Mouse (Mus musculus) MEL (cell line): Measurements from ENCODE around the gene Ptk7. TPM values are rescaled to one million over a fixed set of nuclear protein-coding genes. Genes with fewer than 3 reads are reported as not detected.

ENCODE experiments used
- DNase-seq: peaks from one replicate; pipeline ENCODE4 v3.0.0; 2011; ENCODE audit warnings: low read depth, low spot score
- H3K27ac ChIP-seq: 2 replicates; pipeline ENCODE4 v1.5.1; 2012; ENCODE audit warnings: low read depth, mild to moderate bottlenecking, control low read depth, low read length, moderate library complexity; ENCODE audit not compliant: control insufficient read depth
- H3K27me3 ChIP-seq, 2 experiments: fragments of 150-350 bp in 1 of 2; sonication (generic) in 1 of 2; 2 replicates each; pipeline ENCODE4 v1.6.1; 2012; ENCODE audit warnings: low read length in 2 of 2, mild to moderate bottlenecking in 2 of 2, improper control_type of control experiment in 1 of 2, moderate library complexity in 1 of 2; ENCODE audit not compliant: insufficient read depth in 2 of 2, control insufficient read depth in 1 of 2
- H3K36me3 ChIP-seq, 2 experiments: 2 replicates each; pipeline ENCODE4 v1.6.1; 2012 to 2014; ENCODE audit warnings: low read length in 2 of 2, improper control_type of control experiment in 1 of 2, inconsistent platforms in 1 of 2, mild to moderate bottlenecking in 1 of 2; ENCODE audit not compliant: insufficient read depth in 2 of 2, control insufficient read depth in 1 of 2
- H3K4me1 ChIP-seq, 2 experiments: fragments of 150-350 bp in 1 of 2; sonication (generic) in 1 of 2; 2 replicates each; pipeline ENCODE4 v1.6.1; 2012; ENCODE audit warnings: low read length in 2 of 2, improper control_type of control experiment in 1 of 2, mild to moderate bottlenecking in 1 of 2; ENCODE audit not compliant: insufficient read depth in 2 of 2, control insufficient read depth in 1 of 2
- H3K4me3 ChIP-seq, 2 experiments: fragments of 150-350 bp in 1 of 2; sonication (generic) in 1 of 2; 2 replicates each; pipeline ENCODE4 v1.5.1; 2012; ENCODE audit warnings: low read depth in 2 of 2, low read length in 2 of 2, mild to moderate bottlenecking in 2 of 2, moderate library complexity in 2 of 2, control low read depth in 1 of 2, improper control_type of control experiment in 1 of 2; ENCODE audit not compliant: control insufficient read depth in 1 of 2, insufficient read depth in 1 of 2
- H3K79me2 ChIP-seq: 2 replicates; pipeline ENCODE4 v1.6.1; 2012; ENCODE audit warnings: mild to moderate bottlenecking, low read length, moderate library complexity; ENCODE audit not compliant: control insufficient read depth, poor library complexity, insufficient read depth
- H3K9ac ChIP-seq: 2 replicates; pipeline ENCODE4 v1.6.1; 2012; ENCODE audit warnings: low read depth, mild to moderate bottlenecking, control low read depth, low read length, moderate library complexity; ENCODE audit not compliant: control insufficient read depth, poor library complexity, severe bottlenecking
- H3K9me3 ChIP-seq: fragments of 150-350 bp; sonication (generic); replicated peaks from 2 replicates; pipeline ENCODE4 v1.6.1; 2012; ENCODE audit warnings: mild to moderate bottlenecking, low read length, improper control_type of control experiment, moderate library complexity; ENCODE audit not compliant: insufficient read depth
- BHLHE40 ChIP-seq: IDR thresholded peaks from 2 replicates; pipeline ENCODE4 v1.6.1; 2012; ENCODE audit warnings: low read depth, mild to moderate bottlenecking, inconsistent platforms, low read length, improper control_type of control experiment, borderline replicate concordance
- ELF1 ChIP-seq: IDR thresholded peaks from 2 replicates; pipeline ENCODE4 v1.6.1; 2014; ENCODE audit warnings: low read depth, mild to moderate bottlenecking, inconsistent platforms, low read length, improper control_type of control experiment, moderate library complexity
- EP300 ChIP-seq, 2 experiments: IDR thresholded peaks; 2 replicates each; pipeline ENCODE4 v1.6.1; 2011; ENCODE audit warnings: improper control_type of control experiment in 2 of 2, low read length in 2 of 2, low read depth in 1 of 2, mild to moderate bottlenecking in 1 of 2
- GABPA ChIP-seq: IDR thresholded peaks from 2 replicates; pipeline ENCODE4 v1.6.1; 2012; ENCODE audit warnings: low read depth, mild to moderate bottlenecking, inconsistent platforms, low read length, improper control_type of control experiment, moderate library complexity
- HCFC1 ChIP-seq: IDR thresholded peaks from 2 replicates; pipeline ENCODE4 v1.6.1; 2012; ENCODE audit warnings: low read depth, mild to moderate bottlenecking, inconsistent platforms, low read length, improper control_type of control experiment, moderate library complexity
- MAX ChIP-seq: IDR thresholded peaks from 2 replicates; pipeline ENCODE4 v1.6.1; 2011; ENCODE audit warnings: low read length, improper control_type of control experiment
- MEF2A ChIP-seq: IDR thresholded peaks from 2 replicates; pipeline ENCODE4 v1.6.1; 2014; ENCODE audit warnings: low read depth, mild to moderate bottlenecking, inconsistent platforms, low read length, improper control_type of control experiment; ENCODE audit not compliant: poor library complexity, insufficient replicate concordance, severe bottlenecking; ENCODE audit errors: extremely low read depth
- MXI1 ChIP-seq: IDR thresholded peaks from 2 replicates; pipeline ENCODE4 v1.6.1; 2011; ENCODE audit warnings: mild to moderate bottlenecking, low read depth, low read length, improper control_type of control experiment
- MYB ChIP-seq: IDR thresholded peaks from 2 replicates; pipeline ENCODE4 v1.6.1; 2011; ENCODE audit warnings: mild to moderate bottlenecking, low read depth, low read length, improper control_type of control experiment
- MYC ChIP-seq: IDR thresholded peaks from 2 replicates; pipeline ENCODE4 v1.6.1; 2011; ENCODE audit warnings: low read depth, mild to moderate bottlenecking, low read length, improper control_type of control experiment, moderate library complexity
- NRF1 ChIP-seq: IDR thresholded peaks from 2 replicates; pipeline ENCODE4 v1.6.1; 2014; ENCODE audit warnings: low read depth, mild to moderate bottlenecking, inconsistent platforms, low read length, improper control_type of control experiment, moderate library complexity; ENCODE audit not compliant: poor library complexity, insufficient read depth, severe bottlenecking
- RAD21 ChIP-seq: IDR thresholded peaks from 2 replicates; pipeline ENCODE4 v1.6.1; 2011; ENCODE audit warnings: mild to moderate bottlenecking, low read depth, low read length, improper control_type of control experiment
- RCOR1 ChIP-seq: IDR thresholded peaks from 2 replicates; pipeline ENCODE4 v1.6.1; 2012; ENCODE audit warnings: low read depth, mild to moderate bottlenecking, inconsistent platforms, low read length, improper control_type of control experiment
- SMC3 ChIP-seq: IDR thresholded peaks from 2 replicates; pipeline ENCODE4 v1.6.1; 2011; ENCODE audit warnings: low read depth, low read length, improper control_type of control experiment
- TBP ChIP-seq: IDR thresholded peaks from 2 replicates; pipeline ENCODE4 v1.8.0; 2011; ENCODE audit warnings: low read depth, low read length, improper control_type of control experiment
- UBTF ChIP-seq: IDR thresholded peaks from 2 replicates; pipeline ENCODE4 v1.6.1; 2012; ENCODE audit warnings: low read depth, mild to moderate bottlenecking, inconsistent platforms, low read length, improper control_type of control experiment, moderate library complexity, borderline replicate concordance; ENCODE audit not compliant: insufficient read depth
- USF1 ChIP-seq: IDR thresholded peaks from 2 replicates; pipeline ENCODE4 v1.6.1; 2014; ENCODE audit warnings: low read depth, mild to moderate bottlenecking, inconsistent platforms, low read length, improper control_type of control experiment, moderate library complexity
- USF2 ChIP-seq, 2 experiments: IDR thresholded peaks; 2 replicates each; pipeline ENCODE4 v1.6.1; 2011 to 2012; ENCODE audit warnings: improper control_type of control experiment in 2 of 2, low read length in 2 of 2, borderline replicate concordance in 1 of 2, inconsistent platforms in 1 of 2, low read depth in 1 of 2, mild to moderate bottlenecking in 1 of 2; ENCODE audit not compliant: insufficient read depth in 1 of 2
- ZC3H11A ChIP-seq: IDR thresholded peaks from 2 replicates; pipeline ENCODE4 v1.6.1; 2012; ENCODE audit warnings: low read depth, mild to moderate bottlenecking, inconsistent platforms, low read length, improper control_type of control experiment
- ZKSCAN1 ChIP-seq: IDR thresholded peaks from 2 replicates; pipeline ENCODE4 v1.6.1; 2012; ENCODE audit warnings: low read depth, mild to moderate bottlenecking, inconsistent platforms, low read length, improper control_type of control experiment, moderate library complexity
- polyA plus RNA-seq, 2 experiments: library from polyadenylated mRNA; stranded (reverse) in 1 of 2; unstranded in 1 of 2; fragments of >175 nt in 1 of 2; fragments of >200 nt in 1 of 2; gene quantifications; 2 replicates each; pipeline versions ENCODE4 v1.2.1 to v1.2.4; 2012; ENCODE audit warnings: low replicate concordance in 2 of 2, low read depth in 1 of 2; ENCODE audit not compliant: insufficient read length in 2 of 2, insufficient read depth in 1 of 2, missing spikeins in 1 of 2
- total RNA-seq: library from RNA; depleted of rRNA; stranded (reverse); fragments of 300-350 nt; gene quantifications from 2 replicates; pipeline ENCODE4 v1.2.3, GENCODE M21; 2012

The Ptk7 gene
- total and polyA plus RNA-seq, 3 experiments = 0.04 to 0.10 TPM; not detected in 1

- Histone ChIP-seq H3K79me2 (no peaks in the 10 kb centered on the region), H3K4me1 (0 out of 4 replicates have a peak, but pooled peaks cover 0 to 3% of the 10 kb centered on the region in 2 experiments)
- TF ChIP-seq UBTF = no peak
- TF ChIP-seq TBP = no peak
- TF ChIP-seq ELF1 = no peak
- TF ChIP-seq ZC3H11A = no peak
- no peak for TF ChIP-seq MYB
- TF ChIP-seq ZKSCAN1 = no peak
- no peak for TF ChIP-seq USF1
- no peak for TF ChIP-seq MEF2A
- no peak for TF ChIP-seq MAX
- no peak for TF ChIP-seq MYC
- no peak for TF ChIP-seq BHLHE40
- 0 out of 4 replicates have a peak, but pooled peaks have one; percentile 8 to 31 for TF ChIP-seq EP300 (IDR thresholded peaks at IDR 0.05; ENCODE audit: low read depth in 1 of 2, low read length in 2 of 2)
- no peak for TF ChIP-seq SMC3
- TF ChIP-seq MXI1 = no peak
- TF ChIP-seq RAD21 = no peak
- TF ChIP-seq NRF1 = no peak
- peak; percentile 32; the same call in 1 of the 2 replicates for TF ChIP-seq RCOR1
- TF ChIP-seq, all 39 proteins: peak for 2
- peak; percentile 49 for DNase-seq
- Histone ChIP-seq H3K36me3 (no peaks in the 10 kb centered on the region), H3K9me3 (no peaks in the 10 kb centered on the region), H3K27me3 (peaks cover 9 to 22% of the 10 kb centered on the region in 2 experiments), H3K9ac (no peak overlapping the region), H3K27ac (no peak overlapping the region), H3K4me3 (no peak overlapping the region)
Observed at GRCm38 (mm10) chr17:46621324-46621723, 8.0 kb downstream of the Ptk7 start.

GRCm38 (mm10) chr17:46619683-46620357, 9.5 kb downstream of the Ptk7 start:
- H3K4me3 ChIP-seq = no peak overlapping the region
- DNase-seq = no peak
- no peaks in the 10 kb centered on the region for H3K9me3 ChIP-seq
- H3K9ac ChIP-seq = no peak overlapping the region
- no peak for TF ChIP-seq MAX
- no peak for TF ChIP-seq RAD21
- no peak for TF ChIP-seq GABPA
- TF ChIP-seq USF2 (IDR thresholded peaks at IDR 0.05; ENCODE audit: borderline replicate concordance in 1 of 2, insufficient read depth in 1 of 2, low read depth in 1 of 2, low read length in 2 of 2) = no peak
- no peak for TF ChIP-seq UBTF
- TF ChIP-seq HCFC1 = no peak
- TF ChIP-seq, all 39 proteins: peak for 0
- H3K36me3 ChIP-seq = no peaks in the 10 kb centered on the region
- 0 out of 4 replicates have a peak, but pooled peaks cover 0 to 3% of the 10 kb centered on the region in 2 experiments for H3K4me1 ChIP-seq
- H3K79me2 ChIP-seq = no peaks in the 10 kb centered on the region
- no peak overlapping the region for H3K27ac ChIP-seq
- peaks cover 10 to 24% of the 10 kb centered on the region in 2 experiments for H3K27me3 ChIP-seq
